Mouse (Mus musculus): ENCODE data around the gene Iqsec3.

Gene Iqsec3

GRCm38 (mm10) chr6:121473093-121473821 is at the start of gene Iqsec3:
Gene Iqsec3, minus strand, starts transcription at chr6:121473678.
- peak; percentile 62 to 94 for DNase-seq (ENCODE audit: low spot score in 2 of 2)

- no peak for DNase-seq (ENCODE audit: low spot score in 2 of 2)
These were observed 48.7 kb upstream of the Iqsec3 start for GRCm38 (mm10) chr6:121522106-121522705.

GRCm38 (mm10) chr6:121521030-121521429 is 47.6 kb upstream of the Iqsec3 start:
- no peak for DNase-seq (ENCODE audit: low spot score in 2 of 2)

- DNase-seq (ENCODE audit: low spot score in 2 of 2) = no peak
These were observed 46.4 kb upstream of the Iqsec3 start for GRCm38 (mm10) chr6:121519896-121520295.

DNA sequence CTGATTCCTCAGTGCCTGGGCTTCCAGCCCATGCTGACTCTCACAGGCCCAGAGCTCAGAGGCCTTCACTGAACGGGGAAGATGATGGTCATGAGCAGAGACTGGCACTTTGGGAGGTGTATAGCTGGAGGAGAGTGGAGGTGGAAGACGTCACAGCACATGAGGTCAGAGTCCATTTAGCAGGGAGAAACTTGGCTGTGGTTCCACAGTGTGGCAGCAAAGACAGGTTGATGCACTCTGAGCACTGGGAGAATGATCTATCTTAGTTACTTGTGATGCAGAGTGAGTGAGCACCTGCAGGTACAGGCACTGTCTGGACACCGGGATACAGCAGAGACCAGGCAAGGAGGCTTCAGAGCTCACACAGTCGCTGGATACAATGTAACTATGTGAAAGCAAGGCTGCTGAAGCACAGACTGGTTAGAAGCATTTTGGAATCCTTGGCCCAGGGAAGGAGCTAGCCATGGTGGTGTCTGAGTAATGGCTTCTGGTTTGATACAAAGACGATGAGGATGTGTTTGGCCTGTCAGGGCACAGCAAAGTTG is 45.9 kb upstream of the Iqsec3 start:
- no peak for DNase-seq (ENCODE audit: low spot score in 2 of 2)

- DNase-seq (ENCODE audit: low spot score in 2 of 2) = no peak
These were observed 44.2 kb upstream of the Iqsec3 start for GRCm38 (mm10) chr6:121517726-121518125.

DNA sequence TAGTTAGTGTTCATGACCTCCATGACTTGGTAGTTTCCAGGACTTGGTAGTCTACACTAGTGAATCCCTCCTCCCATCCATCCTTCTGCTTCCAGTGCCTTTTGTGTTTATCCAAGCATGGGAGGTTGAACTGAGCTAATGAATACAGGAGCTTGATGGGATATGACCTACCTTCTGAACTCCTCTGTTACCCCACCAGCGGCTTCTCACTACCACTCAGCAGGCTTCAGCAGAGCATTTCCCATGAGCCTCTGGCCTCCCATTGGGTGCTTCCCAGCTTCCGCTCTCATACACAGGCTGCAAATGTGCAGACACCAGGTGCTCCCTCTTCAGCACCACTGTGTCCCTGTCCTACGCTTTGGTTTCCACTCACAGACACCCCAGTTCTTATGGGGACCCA is 36.9 kb upstream of the Iqsec3 start:
- no peak for DNase-seq (ENCODE audit: low spot score in 2 of 2)

DNA sequence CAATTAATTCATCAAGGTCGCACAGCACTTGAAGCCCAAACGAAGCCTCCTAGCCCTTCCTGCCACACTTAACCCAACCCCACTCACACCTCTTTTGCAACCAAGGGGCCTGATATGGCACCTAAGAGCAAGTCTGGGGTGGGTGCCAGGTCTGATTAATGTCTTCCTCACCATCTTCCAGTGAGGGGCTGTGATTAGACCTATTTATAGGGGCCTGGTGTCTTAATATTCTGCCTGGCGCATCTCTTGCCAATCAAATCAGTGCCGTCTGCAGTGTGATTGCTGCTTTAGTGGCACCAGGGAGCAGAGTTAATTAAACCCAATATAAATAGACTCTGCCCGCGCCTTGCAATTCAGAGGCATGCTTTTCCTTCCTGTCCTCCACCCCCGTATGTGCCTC is 36.4 kb upstream of the Iqsec3 start:
- no peak for DNase-seq (ENCODE audit: low spot score in 2 of 2)

DNA sequence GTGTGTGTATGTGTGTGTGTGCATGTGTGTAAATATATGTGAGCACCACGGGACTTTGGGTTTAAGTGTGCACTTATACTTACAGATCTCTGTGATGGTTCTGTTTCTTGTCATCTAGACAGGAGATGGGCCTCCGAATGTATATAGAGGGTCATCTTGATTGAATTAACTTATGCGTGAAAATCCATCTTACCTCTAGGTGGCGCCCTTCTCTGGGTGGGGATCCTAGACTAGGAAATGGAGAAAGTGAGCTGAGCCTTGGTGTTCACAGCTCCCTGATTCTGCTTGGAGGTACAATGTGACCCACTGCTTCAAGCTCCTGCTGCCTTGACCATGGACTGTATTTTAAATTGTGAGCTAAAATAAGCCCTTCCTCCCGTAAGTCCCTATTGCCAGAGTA is 34.8 kb upstream of the Iqsec3 start:
- DNase-seq (ENCODE audit: low spot score in 2 of 2) = peak in 1 of 2 experiments; percentile 15

- no peak for DNase-seq (ENCODE audit: low spot score in 2 of 2)
These were observed 27.7 kb upstream of the Iqsec3 start for GRCm38 (mm10) chr6:121501044-121501638.

DNA sequence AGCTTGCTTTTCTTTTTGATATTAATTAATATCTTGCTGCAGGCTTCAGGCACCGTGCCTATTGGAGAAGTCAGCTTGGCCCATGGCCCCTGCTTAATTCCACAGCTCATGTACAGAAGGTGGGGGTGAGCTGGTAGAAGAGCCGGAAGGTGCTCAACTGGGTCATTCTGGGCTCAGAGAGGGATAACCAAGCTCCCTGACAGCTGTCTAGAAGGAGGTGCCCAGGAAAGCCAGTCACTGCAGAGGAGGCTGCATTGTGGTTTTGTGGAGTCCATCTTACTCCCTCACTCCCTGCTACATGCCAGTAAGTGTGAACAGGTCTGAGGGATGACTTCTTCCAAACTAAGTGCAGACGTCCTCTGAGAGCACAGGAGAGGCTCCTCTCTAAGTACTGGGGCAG is 26.4 kb upstream of the Iqsec3 start:
- DNase-seq (ENCODE audit: low spot score in 2 of 2) = no peak

- DNase-seq (ENCODE audit: low spot score in 2 of 2) = no peak
These were observed 25.5 kb upstream of the Iqsec3 start for GRCm38 (mm10) chr6:121498819-121499535.

- no peak for DNase-seq (ENCODE audit: low spot score in 2 of 2)
These were observed 22.1 kb upstream of the Iqsec3 start for GRCm38 (mm10) chr6:121495606-121496005.

GRCm38 (mm10) chr6:121495026-121495425 is 21.5 kb upstream of the Iqsec3 start:
- no peak for DNase-seq (ENCODE audit: low spot score in 2 of 2)

DNA sequence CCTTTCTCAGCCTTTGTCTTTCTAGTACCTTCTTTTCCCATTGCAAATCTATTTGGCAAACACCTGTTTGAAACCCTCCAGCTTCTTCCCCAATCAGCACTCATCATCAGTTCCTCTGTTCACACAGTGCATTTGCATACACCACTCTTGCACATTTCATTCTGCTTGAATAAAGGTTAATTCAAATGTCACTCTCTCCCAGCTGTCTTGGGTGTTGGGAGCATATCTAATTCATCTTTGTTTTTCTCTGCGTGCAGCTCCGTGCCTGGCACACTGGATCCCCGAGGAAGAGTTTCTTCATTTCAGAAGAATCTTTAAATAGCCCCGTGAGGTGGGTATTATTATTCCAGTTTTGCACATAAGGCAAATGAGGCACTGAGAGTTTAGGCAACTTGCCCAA is 20.8 kb upstream of the Iqsec3 start:
- DNase-seq (ENCODE audit: low spot score in 2 of 2) = no peak

GRCm38 (mm10) chr6:121491339-121491738 is 17.9 kb upstream of the Iqsec3 start:
- no peak for DNase-seq (ENCODE audit: low spot score in 2 of 2)

GRCm38 (mm10) chr6:121472273-121472672 is 1.2 kb downstream of the Iqsec3 start:
- no peak for DNase-seq (ENCODE audit: low spot score in 2 of 2)

- no peak for DNase-seq (ENCODE audit: low spot score in 2 of 2)
These were observed 5.2 kb downstream of the Iqsec3 start for GRCm38 (mm10) chr6:121468235-121468634.

- DNase-seq (ENCODE audit: low spot score in 2 of 2) = no peak
These were observed 10.7 kb downstream of the Iqsec3 start for GRCm38 (mm10) chr6:121462628-121463340.

DNA sequence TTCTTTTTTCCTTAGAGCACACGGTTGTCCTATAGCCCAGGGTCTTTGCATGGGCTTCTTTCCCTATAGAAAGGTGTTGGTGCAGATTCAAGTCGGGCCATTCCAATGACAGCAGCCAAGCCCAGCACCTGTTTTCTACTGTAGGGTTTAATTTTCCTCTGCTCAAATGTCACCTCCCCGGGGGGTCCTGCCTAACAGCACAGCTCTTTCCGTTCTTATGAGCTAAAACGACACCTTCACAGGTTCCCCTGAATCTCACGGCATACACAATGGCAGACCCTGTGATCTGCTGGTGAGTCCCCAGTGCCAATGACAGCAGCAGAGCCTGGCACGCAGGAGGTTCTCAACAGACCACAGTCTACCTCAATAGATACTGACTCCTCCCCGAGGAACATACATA is 16.1 kb downstream of the Iqsec3 start:
- DNase-seq (ENCODE audit: low spot score in 2 of 2) = no peak

GRCm38 (mm10) chr6:121456651-121457050 is 16.8 kb downstream of the Iqsec3 start:
- DNase-seq (ENCODE audit: low spot score in 2 of 2) = no peak
